Mouse (Mus musculus): ENCODE results near the gene Cfap77.

The Cfap77 gene

DNA sequence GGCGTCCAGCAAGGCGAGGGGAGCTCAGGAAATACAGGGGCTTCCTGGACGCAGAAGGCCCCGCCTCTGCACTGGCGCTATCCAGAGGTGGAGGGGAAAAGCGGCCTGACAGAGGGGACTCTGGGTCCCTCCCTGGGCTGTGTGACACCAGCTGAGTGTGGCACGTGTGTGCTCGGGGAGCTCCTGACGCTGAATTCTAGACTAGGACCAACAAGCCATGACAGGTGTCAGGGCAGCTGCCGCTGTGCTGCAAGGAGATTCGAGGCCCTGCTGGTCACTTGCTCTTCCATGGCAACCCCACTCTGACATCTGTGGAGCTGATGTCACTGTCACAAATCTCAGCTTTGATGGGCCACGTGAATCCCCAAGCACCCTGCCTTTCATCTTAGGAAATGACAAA is 60.9 kb downstream of the Cfap77 start:
- DNase-seq = no peak

DNA sequence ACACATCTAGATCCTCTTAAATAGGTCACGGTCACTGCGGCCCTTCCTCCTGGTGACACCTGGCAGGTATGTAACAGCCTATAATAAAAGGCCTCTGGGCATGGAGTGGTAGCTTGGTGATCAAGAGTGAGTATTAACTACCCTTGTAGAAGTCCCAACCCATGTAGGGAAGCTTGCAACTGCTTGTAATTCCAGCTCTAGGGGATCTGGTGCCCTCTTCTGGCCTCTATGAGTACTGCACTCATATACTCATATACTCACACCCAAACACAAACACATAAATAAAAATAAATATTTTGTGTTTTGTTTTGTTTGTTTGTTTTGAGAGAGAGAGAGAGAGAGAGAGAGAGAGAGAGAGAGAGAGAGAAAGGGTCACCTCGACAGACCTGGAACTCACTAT is 66.1 kb downstream of the Cfap77 start:
- no peak for DNase-seq

GRCm38 (mm10) chr2:28980080-28980910 is 74.6 kb downstream of the Cfap77 start:
- DNase-seq = no peak

- DNase-seq = no peak
These were observed 76.4 kb downstream of the Cfap77 start for GRCm38 (mm10) chr2:28978461-28978860.

- DNase-seq = peak; percentile 49
These were observed 78.2 kb downstream of the Cfap77 start for GRCm38 (mm10) chr2:28976635-28977034.

GRCm38 (mm10) chr2:28975604-28976003 is 79.3 kb downstream of the Cfap77 start:
- no peak for DNase-seq

GRCm38 (mm10) chr2:28974520-28974919 is 80.3 kb downstream of the Cfap77 start:
- DNase-seq = no peak

DNA sequence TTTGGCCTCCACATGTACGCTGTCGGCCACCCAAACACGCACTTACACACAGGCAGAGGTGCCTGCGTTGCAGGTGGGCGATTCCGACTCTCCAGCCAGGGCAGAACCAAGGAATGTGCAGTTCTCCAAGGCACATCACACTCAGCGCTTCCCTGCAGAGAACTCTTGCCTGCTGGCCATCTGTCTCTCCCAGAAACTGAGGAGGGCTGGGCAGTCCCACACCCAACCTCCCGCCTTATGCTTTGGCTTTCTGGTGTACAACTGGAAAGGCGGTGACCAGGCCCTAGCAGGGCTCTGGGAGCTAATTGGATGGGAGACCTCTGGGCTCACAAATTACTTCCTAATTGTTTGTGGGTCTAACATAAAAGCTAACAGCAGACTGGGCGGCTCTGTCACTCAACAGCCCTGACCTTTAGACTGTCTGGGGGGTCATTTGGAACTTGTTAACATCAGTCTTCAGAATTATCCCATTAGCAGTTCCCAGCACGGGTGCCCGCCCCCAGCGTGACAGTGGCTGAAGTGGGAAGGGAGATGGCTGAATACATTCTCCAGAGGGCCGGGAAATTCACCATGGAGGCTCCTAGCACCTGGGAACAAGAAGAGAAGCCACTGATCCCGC is 80.9 kb downstream of the Cfap77 start:
- DNase-seq = peak; percentile 17

- no peak for DNase-seq
These were observed 84.4 kb downstream of the Cfap77 start for GRCm38 (mm10) chr2:28970424-28970823.

DNA sequence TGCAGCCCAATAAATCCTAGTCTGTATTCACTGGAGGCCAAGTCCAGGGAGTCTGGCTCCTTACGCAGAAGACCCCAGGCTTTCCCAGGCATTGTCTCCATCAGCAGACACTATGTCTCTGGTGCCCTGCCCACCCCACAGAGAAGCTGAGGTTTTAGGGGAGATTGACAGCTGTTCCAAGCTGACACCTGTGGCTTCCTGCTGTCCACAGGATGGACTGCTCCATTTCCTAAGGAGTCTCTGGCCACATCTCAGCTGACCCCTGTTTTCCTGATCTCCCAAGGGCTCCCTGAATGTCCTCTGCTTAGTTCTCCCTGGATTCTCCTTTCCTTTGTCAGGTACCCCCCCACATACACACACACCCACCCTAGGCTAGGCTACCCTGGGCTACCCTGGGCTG is 86.6 kb downstream of the Cfap77 start:
- DNase-seq = no peak

- no peak for DNase-seq
These were observed 88.6 kb downstream of the Cfap77 start for GRCm38 (mm10) chr2:28966151-28966795.

DNA sequence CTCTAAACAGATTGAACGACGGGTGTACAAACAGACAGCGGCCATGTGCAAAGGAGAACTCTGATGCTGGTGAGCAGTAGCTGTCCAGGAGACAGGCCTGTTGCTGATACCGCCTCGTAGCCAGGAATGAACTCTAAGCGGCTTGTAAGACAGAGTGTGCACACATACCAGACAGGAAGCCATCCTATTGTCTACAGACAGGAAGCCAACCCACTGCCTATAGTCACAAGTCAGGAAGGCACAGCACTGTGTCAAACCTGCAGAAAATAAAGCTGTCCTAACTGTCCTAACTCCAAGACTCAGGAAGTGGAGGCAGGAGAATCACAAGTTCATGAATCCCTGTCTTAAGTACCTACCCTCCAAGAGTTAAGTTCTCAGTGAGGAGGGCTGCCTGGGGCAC is 91.3 kb downstream of the Cfap77 start:
- no peak for DNase-seq

- no peak for DNase-seq
These were observed 93.2 kb downstream of the Cfap77 start for GRCm38 (mm10) chr2:28961636-28962035.

- DNase-seq = no peak
These were observed 93.8 kb downstream of the Cfap77 start for GRCm38 (mm10) chr2:28961024-28961585.

GRCm38 (mm10) chr2:28956874-28957273 is 98.0 kb downstream of the Cfap77 start:
- DNase-seq = no peak

DNA sequence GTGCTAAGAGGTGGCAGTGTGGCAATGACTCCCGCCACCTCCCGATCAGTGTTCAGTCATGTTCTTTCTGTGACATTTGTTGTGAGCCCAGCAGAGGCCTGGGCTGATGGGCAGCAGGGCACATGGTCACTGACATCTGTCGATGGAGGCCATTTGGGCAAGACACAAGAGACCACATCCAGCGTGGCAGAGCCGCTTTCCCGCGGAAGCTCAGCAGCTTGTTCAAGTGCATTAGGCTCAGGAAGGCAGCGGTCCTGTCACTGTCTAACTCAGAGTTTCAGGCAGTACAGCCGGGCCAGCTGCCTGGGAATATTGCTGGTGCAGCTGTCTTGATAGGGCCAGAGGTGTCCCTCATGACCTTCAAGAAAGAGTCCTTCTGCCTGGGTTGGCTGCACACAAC is 100.3 kb downstream of the Cfap77 start:
- no peak for DNase-seq

DNA sequence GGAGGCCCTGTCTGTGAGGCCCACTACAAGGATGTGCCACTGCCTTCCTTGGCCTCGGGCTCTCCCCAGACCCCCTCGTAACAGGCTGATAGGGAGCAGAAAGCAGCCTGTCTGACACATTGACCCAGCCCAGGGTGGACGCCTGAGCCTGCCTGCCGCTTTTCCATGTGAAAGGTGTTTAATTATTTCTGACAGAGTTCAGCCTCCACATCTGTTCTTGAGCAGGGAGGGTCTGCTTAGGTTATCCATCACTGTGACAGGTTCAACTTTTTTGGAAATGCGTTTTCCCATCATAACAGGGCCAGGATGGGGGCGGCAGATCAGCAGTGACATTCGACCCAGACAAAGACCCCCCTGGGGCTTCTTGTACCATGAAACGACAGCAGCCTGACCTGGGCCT is 101.9 kb downstream of the Cfap77 start:
- no peak for DNase-seq

- no peak for DNase-seq
These were observed 108.6 kb downstream of the Cfap77 start for GRCm38 (mm10) chr2:28946312-28946711.

GRCm38 (mm10) chr2:28945388-28945787 is 109.5 kb downstream of the Cfap77 start:
- no peak for DNase-seq

DNA sequence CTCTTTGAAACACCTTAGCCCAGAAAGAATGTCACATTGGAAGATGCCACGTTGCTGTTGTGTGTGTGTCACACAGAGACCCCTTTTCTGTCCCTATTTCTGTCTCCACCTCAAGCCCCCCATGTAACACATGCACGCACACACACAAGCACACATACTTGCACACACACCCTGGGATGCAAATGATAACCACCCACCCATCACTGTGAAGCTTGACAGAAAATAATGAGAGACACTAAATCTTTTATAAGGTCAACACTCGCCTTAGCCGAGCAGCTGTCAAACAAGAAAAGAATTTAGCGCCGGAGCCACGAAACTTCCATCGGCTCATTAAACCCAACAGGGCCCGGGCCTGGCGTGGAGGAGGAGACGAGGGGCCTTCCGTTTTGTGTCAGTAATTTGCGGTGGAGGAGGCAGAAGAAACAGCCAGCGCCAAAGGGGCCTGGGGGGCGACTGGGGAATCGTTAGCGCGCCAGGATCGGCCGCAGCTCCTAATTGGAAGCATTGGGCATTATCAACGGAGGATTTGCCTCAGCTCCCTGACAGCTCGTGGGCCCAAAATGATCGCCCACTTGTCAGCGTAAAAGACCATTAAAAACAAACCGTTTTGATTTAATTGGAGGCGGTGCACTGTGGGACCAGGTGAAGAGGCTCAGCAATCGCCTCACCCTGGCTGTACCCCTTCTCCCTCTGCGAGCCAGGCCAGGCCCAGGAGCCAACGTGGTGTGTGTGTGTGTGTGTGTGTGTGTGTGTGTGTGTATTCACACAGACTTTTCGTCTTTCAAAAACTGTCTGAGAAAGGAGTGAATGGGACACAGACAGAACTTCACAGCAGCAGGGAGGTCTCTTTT is 111.0 kb downstream of the Cfap77 start:
- no peak for DNase-seq

GRCm38 (mm10) chr2:28938997-28939396 is 115.9 kb downstream of the Cfap77 start:
- no peak for DNase-seq

- no peak for DNase-seq
These were observed 124.3 kb downstream of the Cfap77 start for GRCm38 (mm10) chr2:28930571-28930970.

- DNase-seq = peak; percentile 57
These were observed 131.0 kb downstream of the Cfap77 start for GRCm38 (mm10) chr2:28923912-28924311.
